In genomic region chr5:140621092-140621491, GRCm38 (mm10) we compare ENCODE assay signal across 15 mouse cellular contexts. TPM values are rescaled to one million over a fixed set of nuclear protein-coding genes. Genes with fewer than 3 reads are reported as not detected.
DNase-seq lines count a peak whose midpoint lies in the region; ATAC-seq lines count a peak whose summit lies in the region.
"Had no signal": no experiment of that assay in that cellular context is flagged by ENCODE, and none has a peak within 500 bp of the region (broad histone marks: within the 10 kb centered on the region; RNA-seq: fewer than 3 reads in every experiment).

No protein-coding gene starts in this region.

- peak; percentile 72 for DNase-seq in heart, embryonic 10.5 days (ENCODE audit: low spot score)
- DNase-seq in heart, adult 18-20 months = no peak
- DNase-seq in embryonic facial prominence, embryonic 14.5 days (ENCODE audit: low spot score) = no peak
- no peak for DNase-seq in hindbrain, embryonic 10.5 days (ENCODE audit: low spot score)
- DNase-seq in thymus, postnatal 0 days (ENCODE audit: low spot score) = no peak
- DNase-seq in spleen, adult 18-20 months = no peak
- DNase-seq: heart, adult 2 months; heart, postnatal 14 days; kidney, adult 8-10 months; lung, postnatal 14 days had no signal

- no peak for ATAC-seq in embryonic facial prominence, embryonic 14.5 days (ENCODE audit: low read depth)
- no peak for ATAC-seq in midbrain, embryonic 13.5 days

- no peaks in the 10 kb centered on the region; the same call in none of the 2 replicates for H3K4me1 ChIP-seq in heart, embryonic 10.5 days
- H3K4me1 ChIP-seq in embryonic facial prominence, embryonic 14.5 days (ENCODE audit: control insufficient read depth, insufficient read depth, low read length) = no peaks in the 10 kb centered on the region
- H3K4me1 ChIP-seq in hindbrain, embryonic 10.5 days (replicated peaks) = peaks cover 37% of the 10 kb centered on the region
- H3K4me1 ChIP-seq in midbrain, embryonic 13.5 days (replicated peaks) = peaks cover 13% of the 10 kb centered on the region

- H3K4me3 ChIP-seq in heart, embryonic 10.5 days = no peak overlapping the region
- H3K4me3 ChIP-seq in embryonic facial prominence, embryonic 14.5 days (ENCODE audit: low read depth, low read length) = no peak overlapping the region
- H3K4me3 ChIP-seq in hindbrain, embryonic 10.5 days = no peak overlapping the region
- no peak overlapping the region for H3K4me3 ChIP-seq in midbrain, embryonic 13.5 days (replicated peaks)
- H3K4me3 ChIP-seq: heart, adult 2 months had no signal

- H3K27me3 ChIP-seq in heart, embryonic 10.5 days (ENCODE audit: insufficient read depth, poor library complexity, severe bottlenecking) = no peaks in the 10 kb centered on the region
- H3K27me3 ChIP-seq in embryonic facial prominence, embryonic 14.5 days (replicated peaks; ENCODE audit: control insufficient read depth, insufficient read depth, low read length) = no peaks in the 10 kb centered on the region
- H3K27me3 ChIP-seq in hindbrain, embryonic 10.5 days (ENCODE audit: insufficient read depth, poor library complexity, severe bottlenecking) = no peaks in the 10 kb centered on the region
- H3K27me3 ChIP-seq in midbrain, embryonic 13.5 days = no peaks in the 10 kb centered on the region

- peaks cover 49% of the 10 kb centered on the region for H3K36me3 ChIP-seq in heart, embryonic 10.5 days
- peaks cover 45% of the 10 kb centered on the region for H3K36me3 ChIP-seq in embryonic facial prominence, embryonic 14.5 days (ENCODE audit: control insufficient read depth, insufficient read depth, low read length)
- peaks cover 72% of the 10 kb centered on the region for H3K36me3 ChIP-seq in hindbrain, embryonic 10.5 days
- H3K36me3 ChIP-seq in midbrain, embryonic 13.5 days = peaks cover 49% of the 10 kb centered on the region

- WGBS in heart, embryonic 10.5 days = 64% methylated on average over 9 of the region's 9 CpGs
- WGBS in embryonic facial prominence, embryonic 14.5 days = 62% methylated on average over 9 of the region's 9 CpGs
- whole genome bisulfite sequencing in hindbrain, embryonic 10.5 days = 66% methylated on average over 9 of the region's 9 CpGs
- WGBS in midbrain, embryonic 13.5 days = 71% methylated on average over 9 of the region's 9 CpGs

- no peak overlapping the region for H3K4me2 ChIP-seq in embryonic facial prominence, embryonic 14.5 days (ENCODE audit: low read depth, low read length)
- no peak overlapping the region for H3K4me2 ChIP-seq in midbrain, embryonic 13.5 days (replicated peaks)

- H3K9me3 ChIP-seq in heart, embryonic 10.5 days = no peaks in the 10 kb centered on the region
- H3K9me3 ChIP-seq in embryonic facial prominence, embryonic 14.5 days (ENCODE audit: control insufficient read depth, low read length) = no peaks in the 10 kb centered on the region
- no peaks in the 10 kb centered on the region for H3K9me3 ChIP-seq in hindbrain, embryonic 10.5 days
- no peaks in the 10 kb centered on the region for H3K9me3 ChIP-seq in midbrain, embryonic 13.5 days

- no peak overlapping the region for H3K9ac ChIP-seq in embryonic facial prominence, embryonic 14.5 days (ENCODE audit: low read depth, low read length)
- no peak overlapping the region for H3K9ac ChIP-seq in midbrain, embryonic 13.5 days (replicated peaks)
- H3K9ac ChIP-seq: liver, embryonic 14.5 days had no signal

- peak overlapping the region; percentile 49; the same call in 1 of the 2 replicates for H3K27ac ChIP-seq in heart, embryonic 10.5 days
- peak overlapping the region; percentile 39 for H3K27ac ChIP-seq in embryonic facial prominence, embryonic 14.5 days (replicated peaks; ENCODE audit: low read depth, low read length)
- H3K27ac ChIP-seq in hindbrain, embryonic 10.5 days = 0 out of 2 replicates have a peak overlapping the region, but pooled peaks have one; percentile 36
- peak overlapping the region; percentile 56 for H3K27ac ChIP-seq in midbrain, embryonic 13.5 days
- H3K27ac ChIP-seq: heart, adult 2 months; liver, embryonic 14.5 days had no signal

RNA-seq across cellular contexts. Expression of gene Lfng, which starts 14.0 kb away (rescaled TPM):
- polyA plus RNA-seq in heart, embryonic 10.5 days (2016; fragmentation: Nextera tagmentation; extraction: Ambion mirVana) = 3.8 and 4.7 TPM in 2 replicates
- 1 to 10 TPM; 6.7 to 9.9 TPM for total RNA-seq in heart, adult 18-20 months (2021)
- polyA plus RNA-seq in embryonic facial prominence, embryonic 14.5 days (2014; fragmentation: Nextera tagmentation; extraction: Ambion mirVana) = 24.6 and 27.9 TPM in 2 replicates
- 40.9 and 51.2 TPM in 2 replicates for polyA plus RNA-seq in hindbrain, embryonic 10.5 days (2016; fragmentation: Nextera tagmentation; extraction: Ambion mirVana)
- polyA plus RNA-seq in midbrain, embryonic 13.5 days (2015; fragmentation: Nextera tagmentation; extraction: Ambion mirVana) = 25.0 and 25.7 TPM in 2 replicates
- polyA plus RNA-seq in thymus, postnatal 0 days (2015; fragmentation: Nextera tagmentation; extraction: Ambion mirVana) = 13.2 and 13.3 TPM in 2 replicates

RNA-seq across cellular contexts. Expression of gene Ttyh3, which starts 27.7 kb away (rescaled TPM):
- 23.5 and 32.9 TPM in 2 replicates for polyA plus RNA-seq in heart, embryonic 10.5 days (2016; fragmentation: Nextera tagmentation; extraction: Ambion mirVana)
- total RNA-seq in heart, adult 18-20 months (2021) = 1 to 10 TPM; 7.6 to 7.7 TPM
- polyA plus RNA-seq in embryonic facial prominence, embryonic 14.5 days (2014; fragmentation: Nextera tagmentation; extraction: Ambion mirVana) = 47.5 and 50.5 TPM in 2 replicates
- polyA plus RNA-seq in hindbrain, embryonic 10.5 days (2016; fragmentation: Nextera tagmentation; extraction: Ambion mirVana) = 32.1 and 52.5 TPM in 2 replicates
- 53.6 and 76.6 TPM in 2 replicates for polyA plus RNA-seq in midbrain, embryonic 13.5 days (2015; fragmentation: Nextera tagmentation; extraction: Ambion mirVana)
- 10.4 and 12.3 TPM in 2 replicates for polyA plus RNA-seq in thymus, postnatal 0 days (2015; fragmentation: Nextera tagmentation; extraction: Ambion mirVana)

RNA-seq across cellular contexts. Expression of gene Grifin, which starts 56.2 kb away (rescaled TPM):
- polyA plus RNA-seq in heart, embryonic 10.5 days (2016; fragmentation: Nextera tagmentation; extraction: Ambion mirVana) = not detected in 2 replicates
- not detected for total RNA-seq in heart, adult 18-20 months (2021)
- polyA plus RNA-seq in embryonic facial prominence, embryonic 14.5 days (2014; fragmentation: Nextera tagmentation; extraction: Ambion mirVana) = not detected in 2 replicates
- not detected in 2 replicates for polyA plus RNA-seq in hindbrain, embryonic 10.5 days (2016; fragmentation: Nextera tagmentation; extraction: Ambion mirVana)
- not detected in 2 replicates for polyA plus RNA-seq in midbrain, embryonic 13.5 days (2015; fragmentation: Nextera tagmentation; extraction: Ambion mirVana)
- polyA plus RNA-seq in thymus, postnatal 0 days (2015; fragmentation: Nextera tagmentation; extraction: Ambion mirVana) = 13.1 and 21.2 TPM in 2 replicates
- total RNA-seq: adrenal gland, postnatal 36 days; heart, adult 2 months; heart, postnatal 14 days; left cerebral cortex, postnatal 10 days had no signal
- polyA plus RNA-seq: heart, adult 2 months; urinary bladder, adult 2 months had no signal

Comparison
In these comparisons a context has a peak if more than half of its experiments do, and no peak if none do; other contexts are left out.
1. RNA of gene Grifin, which starts 56.2 kb away (polyA plus RNA-seq): 13.1 to 21.2 TPM in thymus, postnatal 0 days; not detected in heart, embryonic 10.5 days, not detected in embryonic facial prominence, embryonic 14.5 days, not detected in hindbrain, embryonic 10.5 days and not detected in midbrain, embryonic 13.5 days; every median in the first group is over 10 times any median in the second.
2. Peak in every context shown above with its lines, with median percentiles within 50 percentile points of each other: H3K27ac ChIP-seq.